Mouse (Mus musculus) layer of hippocampus, postnatal 10 days (tissue): ENCODE measurements at regions not wholly inside any gene's neighbourhood (a gene's known extent, or its start where the extent isn't known, plus 50 kb on each side); places are given as distances from the start of the nearest gene placed in this dataset.

ENCODE experiments used
- DNase-seq, 2 experiments: peaks; one replicate each; pipeline ENCODE4 v3.0.0; 2021; ENCODE audit warnings: low spot score in 2 of 2

GRCm38 (mm10) chr12:25244666-25245065 lies 147.7 kb upstream of the Id2 start:
- no peak for DNase-seq

DNA sequence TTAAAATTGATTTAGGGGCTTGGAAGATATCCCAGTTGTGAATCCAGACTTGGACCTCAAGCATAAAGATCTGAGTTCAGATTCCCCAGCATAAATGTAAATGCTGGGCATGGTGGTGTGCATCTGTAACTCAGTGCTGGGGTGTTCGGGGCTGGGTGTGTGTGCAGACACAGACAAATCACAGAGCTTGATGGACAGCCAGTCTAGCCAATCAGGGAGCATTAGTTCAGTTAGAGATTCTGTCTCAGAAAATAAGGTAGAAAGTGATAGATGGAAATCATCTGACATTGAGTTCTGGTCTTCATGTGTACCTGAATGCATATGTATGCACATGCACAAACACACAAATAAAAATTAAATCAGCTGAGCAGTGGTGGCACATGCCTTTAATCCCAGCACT lies 147.0 kb upstream of the Id2 start:
- DNase-seq = no peak

GRCm38 (mm10) chr12:25242369-25242768 lies 145.4 kb upstream of the Id2 start:
- no peak for DNase-seq

DNA sequence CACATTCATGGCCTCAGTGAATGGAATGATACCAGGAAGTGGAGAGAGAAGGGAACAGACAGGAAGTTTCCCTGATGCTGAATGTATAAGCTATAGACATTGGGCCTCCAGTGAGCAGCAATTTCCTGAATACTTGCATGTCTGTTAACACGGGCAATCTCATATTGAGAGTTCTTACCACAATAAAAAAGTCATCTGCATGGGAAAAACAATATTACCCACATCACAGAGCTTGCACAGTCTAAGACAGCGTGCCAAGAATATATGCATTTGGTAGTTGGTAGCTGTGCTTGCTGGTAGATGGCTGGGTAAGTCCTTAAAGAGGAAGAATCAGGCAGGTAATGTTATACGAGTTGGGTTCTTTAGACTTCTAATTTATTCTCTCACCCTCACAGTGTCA lies 144.7 kb upstream of the Id2 start:
- DNase-seq = no peak

DNA sequence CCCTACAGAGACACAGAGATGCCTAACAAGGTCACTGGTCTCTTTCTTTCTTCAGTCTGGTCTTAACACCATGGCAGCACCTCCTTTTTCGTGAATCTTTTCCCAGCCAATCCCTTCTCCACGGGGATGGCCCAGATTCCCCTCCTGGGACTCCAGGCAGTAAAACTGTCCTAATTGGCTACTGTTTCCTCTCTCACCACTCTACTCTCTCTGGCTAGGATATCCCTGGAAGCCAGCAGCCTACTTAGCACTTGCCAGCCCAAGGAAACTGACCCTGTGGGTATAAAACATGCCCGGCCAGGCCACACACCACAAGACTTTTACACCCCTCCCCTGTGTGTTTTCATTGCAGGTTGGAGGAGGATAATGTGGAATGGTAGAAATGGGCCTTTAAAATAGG lies 143.9 kb upstream of the Id2 start:
- DNase-seq = no peak

- DNase-seq = peak; percentile 42 to 55
These were observed 143.2 kb upstream of the Id2 start for GRCm38 (mm10) chr12:25240142-25240541.

GRCm38 (mm10) chr12:25235071-25235470 lies 138.1 kb upstream of the Id2 start:
- no peak for DNase-seq

DNA sequence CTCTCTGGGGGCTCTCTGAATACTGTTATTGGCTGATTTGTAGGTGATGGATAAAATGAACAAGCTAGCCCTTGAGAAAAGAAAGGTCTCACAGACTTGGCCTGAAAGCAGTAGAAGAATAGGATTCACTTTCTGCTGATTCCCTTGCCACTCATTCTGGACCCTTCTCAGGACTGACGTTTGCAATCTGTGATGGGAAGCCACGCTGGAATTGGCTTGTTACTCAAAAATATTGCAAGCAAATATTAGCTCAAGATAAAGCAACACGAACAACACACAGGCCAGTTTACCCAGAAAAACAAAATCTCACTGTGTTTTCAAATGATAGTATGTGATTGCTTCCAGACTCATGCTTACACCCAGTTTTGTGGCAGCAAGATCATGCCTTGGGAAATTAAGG lies 137.7 kb upstream of the Id2 start:
- DNase-seq = no peak

- no peak for DNase-seq
These were observed 136.1 kb upstream of the Id2 start for GRCm38 (mm10) chr12:25233027-25233535.

GRCm38 (mm10) chr12:25232358-25233026 lies 135.6 kb upstream of the Id2 start:
- DNase-seq = no peak

DNA sequence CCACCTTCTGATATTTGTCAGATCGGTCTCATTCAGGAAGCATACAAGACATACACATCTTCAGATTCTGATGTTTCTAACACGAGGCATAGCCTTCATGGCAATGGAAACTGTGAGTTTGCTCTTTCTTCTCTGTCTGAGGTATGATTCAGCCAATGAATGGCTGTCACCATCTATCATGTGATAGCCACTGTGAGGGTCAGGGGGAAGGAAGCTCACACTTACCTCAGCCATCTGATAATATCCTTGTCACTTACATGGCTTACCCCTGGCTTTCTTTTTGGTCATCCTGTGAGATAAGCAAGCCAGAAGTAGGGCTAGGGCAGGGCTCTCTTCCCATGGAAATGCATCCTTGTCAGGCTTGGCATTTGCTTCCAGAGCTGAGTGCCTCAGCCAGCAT lies 131.8 kb upstream of the Id2 start:
- no peak for DNase-seq

DNA sequence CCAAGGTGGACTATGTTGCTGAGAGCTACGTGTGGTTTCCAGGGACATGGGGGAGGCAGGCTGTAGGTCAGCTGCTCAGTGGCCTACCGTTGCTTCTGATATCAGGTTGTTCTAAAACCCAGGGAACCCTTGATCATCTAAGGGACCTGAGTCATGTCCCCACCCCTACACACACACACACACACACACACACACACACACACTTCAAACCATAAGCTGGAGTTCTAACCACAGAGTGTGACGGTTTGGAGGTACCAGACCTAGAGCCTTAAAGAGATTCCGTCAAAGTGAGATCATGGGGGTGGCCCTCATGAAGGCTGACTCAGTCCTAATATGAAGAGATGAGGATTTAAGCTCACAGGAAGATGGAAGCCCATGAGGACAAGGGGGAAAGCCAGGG lies 130.8 kb upstream of the Id2 start:
- no peak for DNase-seq

- no peak for DNase-seq
These were observed 127.7 kb upstream of the Id2 start for GRCm38 (mm10) chr12:25224644-25225043.

- DNase-seq = no peak
These were observed 127.3 kb upstream of the Id2 start for GRCm38 (mm10) chr12:25224201-25224600.

GRCm38 (mm10) chr12:25223539-25223938 lies 126.6 kb upstream of the Id2 start:
- DNase-seq = no peak

- no peak for DNase-seq
These were observed 123.8 kb upstream of the Id2 start for GRCm38 (mm10) chr12:25220780-25221106.

- DNase-seq = no peak
These were observed 123.3 kb upstream of the Id2 start for GRCm38 (mm10) chr12:25220096-25220779.

GRCm38 (mm10) chr12:25219546-25219945 lies 122.6 kb upstream of the Id2 start:
- DNase-seq = no peak

GRCm38 (mm10) chr12:25216792-25217516 lies 120.0 kb upstream of the Id2 start:
- no peak for DNase-seq

GRCm38 (mm10) chr12:25215266-25215665 lies 118.3 kb upstream of the Id2 start:
- no peak for DNase-seq

DNA sequence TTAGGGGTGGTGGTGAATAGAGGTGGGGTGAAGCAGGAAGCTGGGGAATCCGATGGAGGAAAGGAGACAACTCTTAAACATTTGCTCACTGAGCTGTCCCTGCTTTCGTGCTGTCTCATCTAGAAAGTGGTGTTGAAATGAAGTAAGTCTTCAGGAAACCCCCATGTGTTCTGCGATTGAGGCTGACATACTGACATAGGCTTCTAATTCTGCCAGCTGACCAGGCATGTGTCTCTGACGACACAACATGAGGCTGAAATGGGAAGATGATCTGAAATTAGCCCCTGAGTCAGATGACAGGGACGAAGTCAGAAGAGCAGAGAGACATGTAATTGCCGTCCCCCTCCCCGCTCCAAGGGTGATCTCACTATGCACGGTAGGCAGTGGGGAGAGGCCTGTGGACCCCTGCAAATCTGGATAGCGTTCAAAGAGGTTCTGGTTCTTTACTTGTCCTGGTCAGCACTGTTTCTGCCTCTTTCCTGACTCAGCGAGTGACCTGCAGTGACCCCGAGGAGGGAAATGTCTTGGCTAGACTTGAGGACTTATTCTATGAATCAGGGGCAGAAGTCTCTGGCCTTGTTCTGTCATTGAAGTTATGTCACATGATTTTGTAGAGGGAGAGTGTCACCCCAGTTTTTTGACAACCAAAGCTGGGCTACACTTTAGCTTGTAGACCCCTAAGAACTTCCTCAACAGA lies 117.0 kb upstream of the Id2 start:
- DNase-seq = no peak

GRCm38 (mm10) chr12:25211331-25211730 lies 114.4 kb upstream of the Id2 start:
- DNase-seq = no peak
